Mouse (Mus musculus) testis, adult 2 months (tissue): ENCODE measurements around the gene Ufd1. TPM values are rescaled to one million over a fixed set of nuclear protein-coding genes. Genes with fewer than 3 reads are reported as not detected.

Source experiments
- H3K27ac ChIP-seq: fragments of 200-500 bp; 2 replicates; pipeline ENCODE4 v1.5.1; 2012; ENCODE audit warnings: low read depth, low read length; ENCODE audit not compliant: control insufficient read depth, insufficient read depth
- H3K27me3 ChIP-seq: fragments of 200-500 bp; 2 replicates; pipeline ENCODE4 v1.6.1; 2012; ENCODE audit warnings: mild to moderate bottlenecking, low read length, moderate library complexity; ENCODE audit not compliant: control insufficient read depth, insufficient read depth
- H3K36me3 ChIP-seq: fragments of 200-500 bp; 2 replicates; pipeline ENCODE4 v1.6.1; 2012; ENCODE audit warnings: mild to moderate bottlenecking, low read length; ENCODE audit not compliant: control insufficient read depth, insufficient read depth
- H3K4me1 ChIP-seq: fragments of 200-500 bp; 2 replicates; pipeline ENCODE4 v1.6.1; 2012; ENCODE audit warnings: low read length; ENCODE audit not compliant: control insufficient read depth, insufficient read depth
- H3K4me3 ChIP-seq: fragments of 200-500 bp; 2 replicates; pipeline ENCODE4 v1.5.1; 2012; ENCODE audit warnings: low read depth, mild to moderate bottlenecking, low read length, moderate library complexity, mixed read lengths; ENCODE audit not compliant: control insufficient read depth
- CTCF ChIP-seq: fragments of 200-500 bp; IDR thresholded peaks from 2 replicates; pipeline ENCODE4 v1.5.1; 2012; ENCODE audit warnings: low read depth, mild to moderate bottlenecking, inconsistent platforms, low read length, moderate library complexity; ENCODE audit not compliant: control insufficient read depth, insufficient read depth, insufficient replicate concordance
- POLR2A ChIP-seq: fragments of 200-500 bp; IDR thresholded peaks from 2 replicates; pipeline ENCODE4 v1.6.1; 2012; ENCODE audit warnings: low read depth, mild to moderate bottlenecking, inconsistent platforms, low read length, moderate library complexity; ENCODE audit not compliant: control insufficient read depth
- polyA plus RNA-seq: library from polyadenylated mRNA; depleted of rRNA; stranded (reverse); fragments of >200 nt; gene quantifications from 2 replicates; pipeline ENCODE4 v1.2.3, GENCODE M21; 2012

Ufd1 gene
- polyA plus RNA-seq, 1 experiment, result 668 TPM

- no peak for TF ChIP-seq POLR2A
- TF ChIP-seq CTCF, result no peak
- H3K27ac ChIP-seq, result no peak within 1 kb of the TSS
- H3K27me3 ChIP-seq, result no peaks in the 10 kb centered on the region
- peaks cover 20% of the 10 kb centered on the region for H3K4me1 ChIP-seq
- H3K4me3 ChIP-seq, result peak within 1 kb of the TSS; percentile 49
- no peaks in the 10 kb centered on the region for H3K36me3 ChIP-seq
These were observed 35.0 kb upstream of the Ufd1 start, which contains the start of gene Cldn5 for GRCm38 (mm10) chr16:18776556-18777100. Gene Cldn5 (plus strand): TSS chr16:18776847.

GRCm38 (mm10) chr16:18777101-18778080 is 34.2 kb upstream of the Ufd1 start:
- TF ChIP-seq CTCF, result no peak
- TF ChIP-seq POLR2A, result no peak
- Histone ChIP-seq H3K27ac (no peak overlapping the region), H3K4me3 (peak overlapping the region; percentile 49), H3K36me3 (no peaks in the 10 kb centered on the region), H3K27me3 (no peaks in the 10 kb centered on the region), H3K4me1 (peaks cover 20% of the 10 kb centered on the region)

GRCm38 (mm10) chr16:18778461-18778860 is 33.1 kb upstream of the Ufd1 start:
- H3K4me3 ChIP-seq, result peak overlapping the region; percentile 22
- H3K27me3 ChIP-seq, result no peaks in the 10 kb centered on the region

GRCm38 (mm10) chr16:18781810-18782209 is 29.8 kb upstream of the Ufd1 start:
- H3K27me3 ChIP-seq, result no peaks in the 10 kb centered on the region
- H3K4me1 ChIP-seq, result peaks cover 14% of the 10 kb centered on the region
- H3K36me3 ChIP-seq, result no peaks in the 10 kb centered on the region
- no peak overlapping the region for H3K27ac ChIP-seq
- no peak overlapping the region for H3K4me3 ChIP-seq
- TF ChIP-seq CTCF (no peak), POLR2A (no peak)

More at GRCm38 (mm10) chr16:18778461-18778860, 33.1 kb upstream of the Ufd1 start:
- Histone ChIP-seq H3K4me1 (peaks cover 20% of the 10 kb centered on the region), H3K36me3 (no peaks in the 10 kb centered on the region), H3K27ac (no peak overlapping the region)
- TF ChIP-seq CTCF (no peak), POLR2A (no peak)

GRCm38 (mm10) chr16:18785025-18785424 is 26.6 kb upstream of the Ufd1 start:
- TF ChIP-seq POLR2A (no peak), CTCF (no peak)
- Histone ChIP-seq H3K4me1 (no peaks in the 10 kb centered on the region), H3K36me3 (no peaks in the 10 kb centered on the region), H3K4me3 (no peak overlapping the region), H3K27me3 (no peaks in the 10 kb centered on the region), H3K27ac (no peak overlapping the region)

- Histone ChIP-seq H3K27ac (no peak overlapping the region), H3K4me1 (no peaks in the 10 kb centered on the region), H3K36me3 (no peaks in the 10 kb centered on the region), H3K4me3 (no peak overlapping the region), H3K27me3 (no peaks in the 10 kb centered on the region)
- no peak for TF ChIP-seq POLR2A
- no peak for TF ChIP-seq CTCF
These were observed 26.1 kb upstream of the Ufd1 start for GRCm38 (mm10) chr16:18785485-18785884.

- no peaks in the 10 kb centered on the region for H3K36me3 ChIP-seq
- H3K4me3 ChIP-seq, result no peak overlapping the region
- no peak overlapping the region for H3K27ac ChIP-seq
- no peaks in the 10 kb centered on the region for H3K27me3 ChIP-seq
- TF ChIP-seq POLR2A, result no peak
- no peak for TF ChIP-seq CTCF
- no peaks in the 10 kb centered on the region for H3K4me1 ChIP-seq
These were observed 24.9 kb upstream of the Ufd1 start for GRCm38 (mm10) chr16:18786652-18787051.
